Mouse (Mus musculus): ENCODE results near the gene Meis2. TPM values are rescaled to one million over a fixed set of nuclear protein-coding genes. Genes with fewer than 3 reads are reported as not detected.

The Meis2 gene
- total RNA-seq, 2 experiments from 2014 or later, result 0.84 to 1.3 TPM

GRCm38 (mm10) chr2:116065057-116065456 lies 582 bp downstream of the Meis2 start:
- no peak for TF ChIP-seq CTCF (IDR thresholded peaks at IDR 0.05)
- Histone ChIP-seq H3K27ac (peak overlapping the region; percentile 80), H3K4me3 (peak overlapping the region; percentile 70)
- intact Hi-C loops (cut with DNase I), result no loop called here
- DNase-seq, result no peak

GRCm38 (mm10) chr2:116064521-116064920 lies 1.1 kb downstream of the Meis2 start:
- TF ChIP-seq CTCF (IDR thresholded peaks at IDR 0.05), result no peak
- intact Hi-C loops (cut with DNase I), result no loop called here
- H3K4me3 ChIP-seq, result peak overlapping the region; percentile 70
- DNase-seq, result peak; percentile 22
- H3K27ac ChIP-seq, result peak overlapping the region; percentile 38; the same call in 1 of the 2 replicates

- DNase-seq, result peak; percentile 34
- intact Hi-C loops (cut with DNase I), result no loop called here
- H3K27ac ChIP-seq, result peak overlapping the region; percentile 82
- peak overlapping the region; percentile 70 for H3K4me3 ChIP-seq
- no peak for TF ChIP-seq CTCF (IDR thresholded peaks at IDR 0.05)
Measured at GRCm38 (mm10) chr2:116063819-116064293, 1.8 kb downstream of the Meis2 start.

- no peak for TF ChIP-seq CTCF (IDR thresholded peaks at IDR 0.05)
- Histone ChIP-seq H3K4me3 (peak overlapping the region; percentile 70), H3K27ac (peak overlapping the region; percentile 82)
- peak; percentile 58 for DNase-seq
- intact Hi-C loops (cut with DNase I), result no loop called here
Measured at GRCm38 (mm10) chr2:116062761-116063441, 2.7 kb downstream of the Meis2 start.

- peak overlapping the region; percentile 70 for H3K4me3 ChIP-seq
- TF ChIP-seq CTCF (IDR thresholded peaks at IDR 0.05), result no peak
- intact Hi-C loops (cut with DNase I), result no loop called here
- peak overlapping the region; percentile 82 for H3K27ac ChIP-seq
- peak; percentile 57 for DNase-seq
Measured at GRCm38 (mm10) chr2:116062251-116062651, 3.4 kb downstream of the Meis2 start.

- peak overlapping the region; percentile 70 for H3K4me3 ChIP-seq
- intact Hi-C loops (cut with DNase I), result loop anchor here (2.0 kb wide), 1 partner anchor 213 kb away; no protein-coding TSS in a partner anchor
- peak; percentile 24 for DNase-seq
- H3K27ac ChIP-seq, result peak overlapping the region; percentile 82
- no peak for TF ChIP-seq CTCF (IDR thresholded peaks at IDR 0.05)
Measured at GRCm38 (mm10) chr2:116061401-116062021, 4.1 kb downstream of the Meis2 start.

GRCm38 (mm10) chr2:116060701-116061400 lies 4.8 kb downstream of the Meis2 start:
- intact Hi-C loops (cut with DNase I), result loop anchor here (2.0 kb wide), 1 partner anchor 212 kb away; no protein-coding TSS in a partner anchor
- no peak for TF ChIP-seq CTCF (IDR thresholded peaks at IDR 0.05)
- no peak overlapping the region for H3K27ac ChIP-seq

GRCm38 (mm10) chr2:116060210-116060609 lies 5.4 kb downstream of the Meis2 start:
- Histone ChIP-seq H3K4me3 (no peak overlapping the region; the same call in 1 of the 2 replicates), H3K27ac (no peak overlapping the region)
- intact Hi-C loops (cut with DNase I), result loop anchor here (2.0 kb wide), 1 partner anchor 211 kb away; no protein-coding TSS in a partner anchor
- no peak for TF ChIP-seq CTCF (IDR thresholded peaks at IDR 0.05)
- no peak for DNase-seq

More at GRCm38 (mm10) chr2:116060701-116061400, 4.8 kb downstream of the Meis2 start:
- no peak for DNase-seq
- peak overlapping the region; percentile 70 for H3K4me3 ChIP-seq

GRCm38 (mm10) chr2:116059661-116060060 lies 6.0 kb downstream of the Meis2 start:
- DNase-seq, result no peak
- intact Hi-C loops (cut with DNase I), result loop anchor here (2.0 kb wide), 1 partner anchor 211 kb away; no protein-coding TSS in a partner anchor
- H3K27ac ChIP-seq, result no peak overlapping the region
- no peak overlapping the region for H3K4me3 ChIP-seq
- no peak for TF ChIP-seq CTCF (IDR thresholded peaks at IDR 0.05)

- H3K4me3 ChIP-seq, result no peak overlapping the region
- no peak for TF ChIP-seq CTCF (IDR thresholded peaks at IDR 0.05)
- no peak overlapping the region for H3K27ac ChIP-seq
- DNase-seq, result no peak
- intact Hi-C loops (cut with DNase I), result no loop called here
Measured at GRCm38 (mm10) chr2:116059066-116059465, 6.6 kb downstream of the Meis2 start.

GRCm38 (mm10) chr2:116058511-116058910 lies 7.1 kb downstream of the Meis2 start:
- Histone ChIP-seq H3K4me3 (no peak overlapping the region), H3K27ac (no peak overlapping the region)
- intact Hi-C loops (cut with DNase I), result no loop called here
- TF ChIP-seq CTCF (IDR thresholded peaks at IDR 0.05), result no peak
- DNase-seq, result no peak

- no peak for TF ChIP-seq CTCF (IDR thresholded peaks at IDR 0.05)
- H3K4me3 ChIP-seq, result no peak overlapping the region
- no peak for DNase-seq
- no peak overlapping the region for H3K27ac ChIP-seq
- intact Hi-C loops (cut with DNase I), result no loop called here
Measured at GRCm38 (mm10) chr2:116056826-116057225, 8.8 kb downstream of the Meis2 start.

All from gastrocnemius, adult 2 months (tissue).